Mouse (Mus musculus): Measurements from ENCODE around the gene Osbpl6. TPM values are rescaled to one million over a fixed set of nuclear protein-coding genes. Genes with fewer than 3 reads are reported as not detected.

Osbpl6 gene
- polyA plus RNA-seq, 1 experiment from 2014 or later = 27.2 TPM

DNA sequence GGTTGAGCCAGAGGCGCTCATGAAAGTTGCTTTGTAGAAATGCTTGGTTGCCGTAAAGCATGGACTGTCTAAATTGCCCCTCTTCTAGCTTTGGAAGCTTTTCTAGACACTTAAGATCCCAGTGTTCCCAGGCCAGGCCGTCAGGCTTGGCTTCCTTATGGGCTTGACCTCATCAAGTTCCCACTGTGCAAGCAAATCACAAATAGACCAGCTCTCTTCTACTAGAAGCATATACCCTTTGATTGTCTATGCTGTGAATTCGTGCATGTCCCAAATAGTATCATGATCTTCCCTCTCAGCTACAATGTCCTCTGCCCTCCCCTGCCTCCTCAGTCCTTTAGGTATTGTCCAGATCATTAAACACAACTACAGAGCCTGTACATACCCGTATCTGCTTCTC is 23.5 kb downstream of the Osbpl6 start:
- Histone ChIP-seq H3K27ac (replicated peaks) (no peak overlapping the region), H3K4me3 (no peak overlapping the region), H3K9ac (no peak overlapping the region), H3K4me2 (no peak overlapping the region), H3K9me3 (no peaks in the 10 kb centered on the region), H3K4me1 (replicated peaks) (peaks cover 12% of the 10 kb centered on the region), H3K27me3 (no peaks in the 10 kb centered on the region), H3K36me3 (no peaks in the 10 kb centered on the region)
- 70% methylated on average over 5 of the region's 5 CpGs for WGBS
- no peak for ATAC-seq (ENCODE audit: low read depth)

DNA sequence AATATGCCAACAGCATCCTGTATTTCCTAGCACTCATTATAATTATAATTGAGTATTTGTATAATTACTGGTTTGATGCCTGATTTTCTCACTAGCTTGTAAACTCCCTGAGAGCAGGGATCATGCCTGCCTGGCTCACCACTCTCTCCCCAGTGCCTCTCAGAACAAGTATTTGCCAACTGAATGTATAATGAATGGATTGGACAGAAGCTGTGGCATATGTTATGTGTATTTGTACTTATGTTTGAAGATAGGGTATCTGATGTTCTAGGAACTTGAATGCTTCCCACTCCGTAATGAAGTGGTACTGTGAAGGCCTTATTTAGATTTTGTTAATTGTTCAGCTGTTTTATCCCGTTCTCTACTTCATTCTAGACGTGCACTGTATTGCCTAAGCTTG is 24.2 kb downstream of the Osbpl6 start:
- no peak overlapping the region for H3K27ac ChIP-seq (replicated peaks)
- H3K4me1 ChIP-seq (replicated peaks) = peaks cover 12% of the 10 kb centered on the region
- no peaks in the 10 kb centered on the region for H3K9me3 ChIP-seq
- no peaks in the 10 kb centered on the region for H3K36me3 ChIP-seq
- no peaks in the 10 kb centered on the region for H3K27me3 ChIP-seq
- H3K4me3 ChIP-seq = no peak overlapping the region
- ATAC-seq (ENCODE audit: low read depth) = no peak
- no peak overlapping the region for H3K4me2 ChIP-seq
- 89% methylated on average over 3 of the region's 3 CpGs for WGBS
- H3K9ac ChIP-seq = no peak overlapping the region

DNA sequence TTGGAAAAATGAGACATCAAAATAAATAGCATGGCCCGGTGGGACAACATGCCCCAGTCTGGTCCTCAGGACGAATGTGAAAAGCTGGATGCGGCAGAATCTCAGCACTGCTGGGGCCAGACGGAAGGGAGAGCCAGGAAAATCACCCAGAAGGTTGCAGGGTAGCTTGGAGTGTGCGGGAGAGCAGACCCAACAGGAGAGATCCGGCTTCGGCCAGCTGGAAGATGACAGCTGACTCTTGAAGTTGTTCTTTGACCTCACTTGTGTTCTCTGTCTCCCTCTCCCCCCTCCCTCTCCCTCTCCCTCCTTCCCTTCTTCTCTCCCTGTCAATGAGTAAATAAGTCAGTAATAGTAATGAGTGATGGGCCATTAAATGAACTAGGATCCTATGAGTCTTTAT is 27.9 kb downstream of the Osbpl6 start:
- no peak for ATAC-seq (ENCODE audit: low read depth)
- Histone ChIP-seq H3K27me3 (no peaks in the 10 kb centered on the region), H3K4me3 (no peak overlapping the region), H3K4me1 (replicated peaks) (peaks cover 33% of the 10 kb centered on the region), H3K9ac (no peak overlapping the region), H3K27ac (replicated peaks) (no peak overlapping the region), H3K9me3 (no peaks in the 10 kb centered on the region), H3K4me2 (no peak overlapping the region), H3K36me3 (no peaks in the 10 kb centered on the region)
- 77% methylated on average over 7 of the region's 7 CpGs for WGBS

DNA sequence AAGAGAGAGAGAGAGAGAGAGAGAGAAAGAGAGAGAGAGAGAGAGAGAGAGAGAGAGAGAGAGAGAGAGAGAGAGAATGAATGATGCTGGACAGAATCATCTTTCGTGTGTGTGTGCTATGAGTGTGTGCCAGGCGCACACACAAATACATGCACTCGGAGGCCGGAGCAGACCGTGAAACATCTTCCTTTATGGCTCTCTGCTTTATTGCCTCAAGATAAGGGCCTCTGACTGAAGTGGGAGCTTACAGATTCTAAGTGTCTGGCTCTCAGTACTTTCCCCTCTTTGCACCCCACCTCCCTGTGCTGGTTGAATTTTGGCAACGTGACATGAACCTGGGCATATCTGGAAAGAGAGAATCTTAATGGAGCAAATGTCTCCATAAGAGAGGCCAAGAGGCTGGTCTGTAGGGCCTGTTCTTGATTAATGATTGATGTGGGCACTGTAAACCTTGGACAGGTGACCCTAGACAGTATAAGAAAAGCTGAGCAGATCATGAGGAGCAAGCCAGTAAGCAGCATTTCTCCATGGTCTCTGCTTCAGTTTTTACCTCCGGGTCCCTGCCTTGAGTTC is 29.4 kb downstream of the Osbpl6 start:
- WGBS = 60% methylated on average over 7 of the region's 7 CpGs
- H3K4me1 ChIP-seq (replicated peaks) = peaks cover 39% of the 10 kb centered on the region

DNA sequence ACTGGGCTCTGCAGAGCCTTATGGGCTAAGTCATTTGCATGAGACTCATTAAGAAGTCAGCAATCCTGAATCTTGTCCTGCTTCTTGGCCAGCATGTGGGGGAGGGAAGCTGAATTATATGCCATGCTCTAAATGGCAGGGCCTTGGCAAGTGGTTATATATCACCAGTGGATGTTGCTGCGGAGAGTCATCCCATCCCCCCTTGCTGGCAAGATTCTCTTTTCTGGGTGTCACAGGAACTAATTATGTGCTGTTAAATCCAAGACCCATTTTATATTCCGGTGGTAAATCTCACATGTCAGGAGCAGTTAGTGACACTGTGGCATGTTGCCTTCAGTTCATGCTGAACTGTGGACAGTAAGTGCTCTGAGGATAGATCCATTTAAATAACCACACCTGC is 31.1 kb downstream of the Osbpl6 start:
- Histone ChIP-seq H3K36me3 (no peaks in the 10 kb centered on the region), H3K4me3 (no peak overlapping the region), H3K4me2 (no peak overlapping the region), H3K9ac (no peak overlapping the region), H3K9me3 (no peaks in the 10 kb centered on the region), H3K4me1 (replicated peaks) (peaks cover 55% of the 10 kb centered on the region), H3K27me3 (no peaks in the 10 kb centered on the region), H3K27ac (replicated peaks) (no peak overlapping the region; the same call in 1 of the 2 replicates)
- ATAC-seq (ENCODE audit: low read depth) = peak; percentile 38; the same call in 1 of the 2 replicates
- WGBS = 51% methylated on average over 2 of the region's 2 CpGs

More for the DNA sequence above, 29.4 kb downstream of the Osbpl6 start:
- Histone ChIP-seq H3K9me3 (no peaks in the 10 kb centered on the region), H3K4me2 (no peak overlapping the region), H3K4me3 (no peak overlapping the region), H3K27me3 (no peaks in the 10 kb centered on the region), H3K36me3 (no peaks in the 10 kb centered on the region), H3K9ac (no peak overlapping the region), H3K27ac (replicated peaks) (no peak overlapping the region)
- ATAC-seq (ENCODE audit: low read depth) = no peak

DNA sequence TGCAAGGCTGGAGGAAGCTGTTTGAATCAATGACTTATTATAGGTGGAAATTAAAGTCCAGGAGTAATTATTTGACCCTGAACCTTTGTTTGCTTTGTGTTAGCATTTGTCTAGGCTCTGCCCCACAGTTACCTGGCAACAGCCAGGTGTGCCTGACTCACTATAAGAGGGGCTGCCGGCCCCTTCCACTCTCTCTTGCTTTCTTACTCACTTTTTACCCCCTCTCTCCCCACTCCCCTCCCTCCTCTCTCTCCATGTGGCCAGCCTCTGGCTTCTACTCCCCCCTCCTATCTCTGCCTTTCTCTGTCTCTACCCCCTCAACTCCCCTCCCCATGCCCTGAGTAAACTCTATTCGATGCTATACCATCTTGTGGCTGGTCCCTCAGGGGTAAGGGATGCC is 33.2 kb downstream of the Osbpl6 start:
- H3K4me2 ChIP-seq = no peak overlapping the region
- no peak overlapping the region for H3K4me3 ChIP-seq
- peaks cover 62% of the 10 kb centered on the region for H3K4me1 ChIP-seq (replicated peaks)
- 44% methylated on average over 2 of the region's 2 CpGs for WGBS
- no peak for ATAC-seq (ENCODE audit: low read depth)
- H3K27ac ChIP-seq (replicated peaks) = no peak overlapping the region
- H3K9me3 ChIP-seq = no peaks in the 10 kb centered on the region
- no peak overlapping the region for H3K9ac ChIP-seq
- no peaks in the 10 kb centered on the region for H3K27me3 ChIP-seq
- H3K36me3 ChIP-seq = no peaks in the 10 kb centered on the region

DNA sequence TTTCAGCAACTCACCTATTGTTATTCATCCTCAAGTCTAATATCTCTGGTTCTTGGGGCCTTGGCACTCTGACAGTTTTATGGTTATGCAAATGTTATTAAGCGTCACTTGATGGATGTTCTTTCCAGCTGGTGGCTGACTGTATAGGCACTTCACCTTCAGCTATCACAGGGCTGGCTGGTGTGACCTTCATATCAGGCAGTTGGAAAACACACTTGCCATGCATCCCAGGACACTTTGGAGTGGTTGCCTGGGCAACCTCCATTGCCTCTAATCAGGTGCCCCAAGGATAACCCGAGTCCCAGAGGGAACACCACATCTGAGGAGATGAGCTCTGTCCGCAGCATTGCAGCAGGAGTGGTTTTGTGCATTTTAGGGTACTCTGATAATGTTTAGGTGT is 35.8 kb downstream of the Osbpl6 start:
- no peak overlapping the region for H3K4me2 ChIP-seq
- WGBS = 10% methylated on average over 3 of the region's 3 CpGs
- peak; percentile 75 for ATAC-seq (ENCODE audit: low read depth)

DNA sequence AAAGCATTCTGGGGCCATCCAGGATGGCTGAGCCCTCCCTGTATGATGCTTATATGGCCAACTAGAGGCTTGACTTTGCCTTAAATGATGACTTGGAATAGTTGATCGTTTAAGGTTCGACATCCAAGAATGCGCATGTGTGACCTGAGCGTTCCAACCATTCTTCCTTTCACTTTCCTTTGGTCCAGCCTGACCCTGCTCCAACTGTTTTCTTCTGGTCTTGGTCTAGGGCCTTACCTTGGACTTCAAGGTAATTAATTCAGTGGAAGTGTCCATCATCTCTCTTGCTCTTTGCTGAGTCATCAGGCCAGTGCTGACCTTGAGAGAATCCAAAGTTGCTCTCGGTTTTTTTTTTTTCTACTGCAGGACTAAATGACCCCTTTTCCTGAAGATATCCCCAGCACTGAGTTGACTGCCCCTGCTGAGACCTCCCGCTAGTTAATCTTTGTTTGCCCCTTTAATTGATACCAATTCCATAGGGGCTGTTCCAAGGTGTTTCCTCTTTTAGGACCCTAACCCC is 43.6 kb downstream of the Osbpl6 start:
- Histone ChIP-seq H3K4me1 (replicated peaks) (no peaks in the 10 kb centered on the region), H3K27ac (replicated peaks) (no peak overlapping the region), H3K36me3 (no peaks in the 10 kb centered on the region), H3K9ac (no peak overlapping the region), H3K4me2 (no peak overlapping the region), H3K27me3 (no peaks in the 10 kb centered on the region), H3K4me3 (no peak overlapping the region), H3K9me3 (no peaks in the 10 kb centered on the region)
- ATAC-seq (ENCODE audit: low read depth) = no peak
- WGBS = 80% methylated on average over 6 of the region's 6 CpGs

More for the DNA sequence above, 35.8 kb downstream of the Osbpl6 start:
- Histone ChIP-seq H3K4me3 (no peak overlapping the region), H3K27ac (replicated peaks) (peak overlapping the region; percentile 80), H3K9me3 (no peaks in the 10 kb centered on the region), H3K27me3 (no peaks in the 10 kb centered on the region), H3K36me3 (no peaks in the 10 kb centered on the region), H3K4me1 (replicated peaks) (peaks cover 56% of the 10 kb centered on the region), H3K9ac (no peak overlapping the region)

DNA sequence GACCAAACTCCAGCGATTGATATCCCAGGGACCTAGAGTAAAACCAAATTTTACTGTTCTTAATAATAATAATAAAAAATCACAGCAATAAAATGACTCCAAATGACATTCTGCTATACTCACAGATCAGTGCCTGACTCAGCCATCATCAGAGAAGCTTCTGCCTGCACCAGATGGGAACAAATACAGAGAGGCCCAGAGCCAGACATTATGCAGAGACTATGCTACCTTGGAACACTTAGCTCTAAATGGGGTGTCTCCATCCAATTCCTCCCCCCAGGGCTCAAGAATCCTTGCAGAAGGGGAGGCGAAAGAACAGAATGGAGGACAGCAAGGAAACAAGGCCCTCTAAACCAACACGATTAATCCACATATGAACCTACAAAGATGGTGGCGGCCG is 60.4 kb downstream of the Osbpl6 start:
- Histone ChIP-seq H3K4me3 (no peak overlapping the region), H3K36me3 (0 out of 2 replicates have a peak, but pooled peaks cover 5% of the 10 kb centered on the region), H3K9ac (no peak overlapping the region), H3K27ac (replicated peaks) (no peak overlapping the region), H3K4me2 (no peak overlapping the region), H3K27me3 (no peaks in the 10 kb centered on the region), H3K4me1 (replicated peaks) (no peaks in the 10 kb centered on the region), H3K9me3 (no peaks in the 10 kb centered on the region)
- no peak for ATAC-seq (ENCODE audit: low read depth)
- WGBS = 96% methylated on average over 5 of the region's 5 CpGs

DNA sequence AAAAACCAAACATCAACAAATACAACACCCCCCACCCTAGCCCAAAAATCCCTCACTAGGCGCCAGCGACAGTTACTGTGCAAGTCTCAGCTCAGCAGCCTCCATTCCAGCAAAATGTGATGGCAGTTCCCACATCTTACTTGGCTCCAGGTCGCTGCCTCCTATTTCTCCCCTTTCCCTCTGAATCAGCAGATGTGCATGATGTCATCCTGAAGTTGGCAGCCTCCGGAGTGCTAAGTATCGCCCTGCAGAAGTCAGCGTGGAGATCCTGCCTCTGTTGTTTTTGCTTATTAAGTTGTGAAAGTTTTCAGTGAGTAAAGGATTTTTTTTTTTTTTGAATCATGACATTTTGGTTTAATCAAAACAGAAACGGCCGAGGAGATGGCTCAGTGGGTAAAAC is 61.9 kb downstream of the Osbpl6 start:
- ATAC-seq (ENCODE audit: low read depth) = no peak
- WGBS = 84% methylated on average over 8 of the region's 8 CpGs
- H3K9me3 ChIP-seq = no peaks in the 10 kb centered on the region

DNA sequence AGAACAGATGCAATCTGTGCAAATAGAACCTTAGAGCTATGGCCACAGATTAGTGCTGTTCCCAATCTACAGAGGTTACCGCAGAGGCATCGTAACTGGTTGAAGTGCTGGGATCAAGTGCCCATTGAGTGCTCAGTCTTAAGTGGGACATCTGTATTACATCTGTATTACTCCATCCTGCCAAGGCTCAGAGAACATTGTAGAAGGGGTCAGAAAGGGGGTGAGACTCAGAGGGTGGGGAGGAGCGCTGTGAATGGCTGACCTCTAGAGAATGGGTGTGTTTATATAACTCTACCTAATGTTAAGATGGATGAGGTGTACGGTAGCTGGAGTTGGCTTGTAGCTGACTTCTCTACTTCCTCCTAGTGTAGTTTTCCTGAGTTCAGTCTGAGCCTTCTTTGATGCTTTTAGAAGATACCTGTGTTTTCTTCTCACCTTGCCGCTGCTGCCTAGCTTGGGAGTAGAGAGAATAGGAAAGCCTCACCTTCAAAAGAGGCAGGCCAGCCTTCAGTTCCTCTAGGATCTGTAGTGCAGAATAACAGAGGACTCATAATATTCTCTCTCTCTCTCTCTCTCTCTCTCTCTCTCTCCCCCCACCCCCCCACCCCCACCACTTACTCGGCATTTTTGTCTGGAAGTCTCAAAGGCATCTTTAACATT is 62.9 kb downstream of the Osbpl6 start:
- H3K4me2 ChIP-seq = no peak overlapping the region
- 0 out of 2 replicates have a peak, but pooled peaks cover 8% of the 10 kb centered on the region for H3K36me3 ChIP-seq
- H3K27ac ChIP-seq (replicated peaks) = no peak overlapping the region
- no peak overlapping the region for H3K4me3 ChIP-seq
- ATAC-seq (ENCODE audit: low read depth) = no peak
- H3K9ac ChIP-seq = no peak overlapping the region
- 90% methylated on average over 6 of the region's 6 CpGs for WGBS
- H3K4me1 ChIP-seq (replicated peaks) = no peaks in the 10 kb centered on the region
- no peaks in the 10 kb centered on the region for H3K27me3 ChIP-seq
- H3K9me3 ChIP-seq = no peaks in the 10 kb centered on the region

More for the DNA sequence above, 61.9 kb downstream of the Osbpl6 start:
- Histone ChIP-seq H3K4me1 (replicated peaks) (no peaks in the 10 kb centered on the region), H3K27ac (replicated peaks) (no peak overlapping the region), H3K4me3 (no peak overlapping the region), H3K9ac (no peak overlapping the region), H3K27me3 (no peaks in the 10 kb centered on the region), H3K36me3 (0 out of 2 replicates have a peak, but pooled peaks cover 8% of the 10 kb centered on the region), H3K4me2 (no peak overlapping the region)

DNA sequence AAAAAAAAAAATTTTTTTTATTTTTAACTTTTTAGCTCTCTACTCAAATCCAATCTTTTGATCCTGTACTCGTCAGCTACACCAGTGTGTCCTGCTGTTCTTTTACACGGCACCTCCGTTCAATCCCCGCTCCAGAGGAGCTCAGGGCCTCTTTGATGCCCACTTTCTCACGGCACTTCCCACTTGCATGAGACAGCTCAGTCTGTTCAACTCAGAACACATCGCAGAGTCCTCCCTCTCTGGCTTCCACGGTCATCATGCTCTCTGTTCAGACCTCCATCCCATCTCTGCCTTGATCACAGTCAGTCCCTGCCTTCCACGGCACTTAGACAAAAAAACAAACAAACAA is 63.4 kb downstream of the Osbpl6 start:
- H3K4me2 ChIP-seq = no peak overlapping the region
- no peak overlapping the region for H3K27ac ChIP-seq (replicated peaks)
- H3K4me3 ChIP-seq = no peak overlapping the region
- H3K4me1 ChIP-seq (replicated peaks) = no peaks in the 10 kb centered on the region
- WGBS = 75% methylated on average over 8 of the region's 8 CpGs
- H3K9ac ChIP-seq = no peak overlapping the region
- no peak for ATAC-seq (ENCODE audit: low read depth)
- 0 out of 2 replicates have a peak, but pooled peaks cover 8% of the 10 kb centered on the region for H3K36me3 ChIP-seq
- H3K27me3 ChIP-seq = no peaks in the 10 kb centered on the region
- H3K9me3 ChIP-seq = no peaks in the 10 kb centered on the region

Measured in neural tube, embryonic 13.5 days (tissue).